Mouse (Mus musculus): ENCODE measurements around the gene Kat14. TPM values are rescaled to one million over a fixed set of nuclear protein-coding genes. Genes with fewer than 3 reads are reported as not detected.
A peak's percentile ranks its signal among the peaks of the same experiment; 100 is the strongest.

Kat14 gene
- polyA plus RNA-seq, 1 experiment: 19.2 TPM

DNA sequence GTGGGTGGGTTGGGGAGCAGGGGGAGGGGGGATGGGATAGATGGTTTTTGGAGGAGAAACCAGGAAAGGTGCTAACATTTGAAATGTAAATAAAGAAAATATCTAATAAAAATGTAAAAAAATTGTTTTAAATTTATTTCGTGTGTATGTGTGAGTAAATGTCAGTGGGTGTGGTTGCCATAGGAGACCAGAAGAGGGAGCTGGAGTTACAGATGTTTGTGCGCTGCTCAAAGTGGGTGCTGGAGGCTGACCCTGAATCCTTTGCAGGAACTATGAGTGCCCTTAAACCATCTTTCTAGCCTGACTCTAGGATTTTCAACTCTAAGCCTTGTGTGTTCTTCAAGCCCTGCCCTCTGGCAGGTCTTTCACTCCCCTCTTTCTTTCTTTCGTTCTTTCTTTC is 20.3 kb upstream of the Kat14 start:
- no peaks in the 10 kb centered on the region for H3K36me3 ChIP-seq (ENCODE audit: control insufficient read depth, insufficient read depth)
- H3K27me3 ChIP-seq (ENCODE audit: control insufficient read depth, insufficient read depth, insufficient read length): peaks cover 21% of the 10 kb centered on the region
- no peak for TF ChIP-seq SRF (IDR thresholded peaks at IDR 0.05; ENCODE audit: control insufficient read depth, insufficient read length, low read depth)
- TF ChIP-seq USF1 (IDR thresholded peaks at IDR 0.05; ENCODE audit: low read depth): no peak
- no peak for TF ChIP-seq MAX (IDR thresholded peaks at IDR 0.05; ENCODE audit: low read depth)
- TF ChIP-seq POLR2A (IDR thresholded peaks at IDR 0.05; ENCODE audit: insufficient read length, low read depth): no peak
- no peak for TF ChIP-seq REST (IDR thresholded peaks at IDR 0.05; ENCODE audit: insufficient read depth, insufficient read length)
- TF ChIP-seq MYOG (IDR thresholded peaks at IDR 0.05; ENCODE audit: control insufficient read depth in 1 of 3, insufficient read depth in 1 of 3, insufficient read length in 2 of 3, low read depth in 2 of 3): no peak
- no peak for TF ChIP-seq POLR2AphosphoS2 (IDR thresholded peaks at IDR 0.05; ENCODE audit: insufficient read length, low read depth)
- no peak for TF ChIP-seq MYOD1 (IDR thresholded peaks at IDR 0.05; ENCODE audit: control insufficient read depth in 1 of 3, insufficient read length in 2 of 3, low read depth in 2 of 3)
- no peak for TF ChIP-seq E2F4 (IDR thresholded peaks at IDR 0.05; ENCODE audit: insufficient read depth)
- no peak for TF ChIP-seq TCF3 (IDR thresholded peaks at IDR 0.05; ENCODE audit: insufficient read length, low read depth)
- TF ChIP-seq TCF12 (IDR thresholded peaks at IDR 0.05; ENCODE audit: insufficient read depth, poor library complexity, severe bottlenecking): no peak
- no peak for TF ChIP-seq CEBPB (IDR thresholded peaks at IDR 0.05; ENCODE audit: insufficient read depth, poor library complexity, severe bottlenecking)
- H3K79me2 ChIP-seq (ENCODE audit: control insufficient read depth, insufficient read depth): no peaks in the 10 kb centered on the region
- H3K4me3 ChIP-seq: no peak overlapping the region
- H3ac ChIP-seq (ENCODE audit: control insufficient read depth, insufficient read length): no peak overlapping the region
- no peak overlapping the region for H3K4me2 ChIP-seq (ENCODE audit: low read depth)

DNA sequence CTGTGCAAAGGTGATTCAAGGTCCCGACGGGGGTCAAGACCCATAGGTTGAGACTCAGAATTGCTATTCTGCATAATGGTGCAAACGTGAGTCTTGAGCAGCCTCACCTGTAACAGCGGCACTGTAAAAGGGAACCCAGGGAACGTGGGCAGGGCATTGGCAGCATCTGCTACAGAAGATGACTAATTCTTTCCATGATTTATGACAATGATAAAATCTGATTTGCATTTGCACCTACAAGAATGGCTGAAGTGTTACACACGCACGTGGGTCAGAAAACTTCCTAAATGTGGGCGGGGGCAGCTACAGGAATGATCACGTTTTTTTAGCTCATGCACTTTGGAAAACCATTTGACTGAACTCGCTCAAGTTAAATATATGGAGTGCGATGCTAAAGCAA is 15.9 kb upstream of the Kat14 start:
- no peaks in the 10 kb centered on the region for H3K79me2 ChIP-seq (ENCODE audit: control insufficient read depth, insufficient read depth)
- no peak for TF ChIP-seq SRF (IDR thresholded peaks at IDR 0.05; ENCODE audit: control insufficient read depth, insufficient read length, low read depth)
- TF ChIP-seq TCF3 (IDR thresholded peaks at IDR 0.05; ENCODE audit: insufficient read length, low read depth): no peak
- TF ChIP-seq CEBPB (IDR thresholded peaks at IDR 0.05; ENCODE audit: insufficient read depth, poor library complexity, severe bottlenecking): no peak
- no peak for TF ChIP-seq MAX (IDR thresholded peaks at IDR 0.05; ENCODE audit: low read depth)
- TF ChIP-seq MYOG (IDR thresholded peaks at IDR 0.05; ENCODE audit: control insufficient read depth in 1 of 3, insufficient read depth in 1 of 3, insufficient read length in 2 of 3, low read depth in 2 of 3): no peak
- TF ChIP-seq TCF12 (IDR thresholded peaks at IDR 0.05; ENCODE audit: insufficient read depth, poor library complexity, severe bottlenecking): no peak
- TF ChIP-seq POLR2A (IDR thresholded peaks at IDR 0.05; ENCODE audit: insufficient read length, low read depth): no peak
- TF ChIP-seq POLR2AphosphoS2 (IDR thresholded peaks at IDR 0.05; ENCODE audit: insufficient read length, low read depth): no peak
- no peak for TF ChIP-seq E2F4 (IDR thresholded peaks at IDR 0.05; ENCODE audit: insufficient read depth)
- TF ChIP-seq REST (IDR thresholded peaks at IDR 0.05; ENCODE audit: insufficient read depth, insufficient read length): no peak
- TF ChIP-seq MYOD1 (IDR thresholded peaks at IDR 0.05; ENCODE audit: control insufficient read depth in 1 of 3, insufficient read length in 2 of 3, low read depth in 2 of 3): no peak
- no peak for TF ChIP-seq USF1 (IDR thresholded peaks at IDR 0.05; ENCODE audit: low read depth)
- H3K27me3 ChIP-seq (ENCODE audit: control insufficient read depth, insufficient read depth, insufficient read length): peaks cover 9% of the 10 kb centered on the region
- H3K4me3 ChIP-seq: no peak overlapping the region
- no peak overlapping the region for H3ac ChIP-seq (ENCODE audit: control insufficient read depth, insufficient read length)
- no peaks in the 10 kb centered on the region for H3K36me3 ChIP-seq (ENCODE audit: control insufficient read depth, insufficient read depth)
- H3K4me2 ChIP-seq (ENCODE audit: low read depth): no peak overlapping the region

DNA sequence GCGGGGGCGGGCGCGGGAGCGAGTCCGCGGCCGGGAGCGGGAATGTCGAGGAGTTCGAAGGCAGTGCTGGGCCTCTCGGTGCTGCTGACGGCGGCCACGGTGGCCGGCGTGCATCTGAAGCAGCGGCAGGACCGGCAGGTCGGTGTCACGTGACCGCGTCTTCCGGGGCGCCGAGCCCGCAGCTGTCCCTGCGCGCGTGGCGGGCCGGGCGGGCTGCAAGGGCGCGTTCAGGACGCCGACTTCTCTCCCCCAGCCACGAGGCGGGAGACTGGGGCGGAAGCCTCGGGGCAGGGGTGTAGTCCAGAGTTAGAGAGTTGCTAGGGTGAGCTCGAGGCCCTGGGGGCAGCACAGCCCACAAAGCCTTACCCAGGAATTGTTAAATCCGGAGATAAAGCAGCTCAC is 238 bp downstream of the Kat14 start:
- Histone ChIP-seq H3K79me2 (ENCODE audit: control insufficient read depth, insufficient read depth) (peaks cover 26% of the 10 kb centered on the region), H3K4me2 (ENCODE audit: low read depth) (peak overlapping the region; percentile 76), H3K27me3 (ENCODE audit: control insufficient read depth, insufficient read depth, insufficient read length) (no peaks in the 10 kb centered on the region), H3K36me3 (ENCODE audit: control insufficient read depth, insufficient read depth) (peaks cover 2% of the 10 kb centered on the region), H3ac (ENCODE audit: control insufficient read depth, insufficient read length) (peak overlapping the region; percentile 33), H3K4me3 (peak overlapping the region; percentile 83)
- TF ChIP-seq POLR2A (IDR thresholded peaks at IDR 0.05; ENCODE audit: insufficient read length, low read depth): peak; percentile 77
- TF ChIP-seq MYOG (IDR thresholded peaks at IDR 0.05; ENCODE audit: control insufficient read depth in 1 of 3, insufficient read depth in 1 of 3, insufficient read length in 2 of 3, low read depth in 2 of 3): peak; percentile 43 to 95 (median 91)
- TF ChIP-seq SRF (IDR thresholded peaks at IDR 0.05; ENCODE audit: control insufficient read depth, insufficient read length, low read depth): no peak
- TF ChIP-seq TCF3 (IDR thresholded peaks at IDR 0.05; ENCODE audit: insufficient read length, low read depth): peak; percentile 50
- no peak for TF ChIP-seq E2F4 (IDR thresholded peaks at IDR 0.05; ENCODE audit: insufficient read depth)
- TF ChIP-seq USF1 (IDR thresholded peaks at IDR 0.05; ENCODE audit: low read depth): peak; percentile 66
- peak in 2 of 3 experiments; percentile 93 to 94 for TF ChIP-seq MYOD1 (IDR thresholded peaks at IDR 0.05; ENCODE audit: control insufficient read depth in 1 of 3, insufficient read length in 2 of 3, low read depth in 2 of 3)
- no peak for TF ChIP-seq TCF12 (IDR thresholded peaks at IDR 0.05; ENCODE audit: insufficient read depth, poor library complexity, severe bottlenecking)
- TF ChIP-seq POLR2AphosphoS2 (IDR thresholded peaks at IDR 0.05; ENCODE audit: insufficient read length, low read depth): peak; percentile 63
- no peak for TF ChIP-seq MAX (IDR thresholded peaks at IDR 0.05; ENCODE audit: low read depth)
- TF ChIP-seq CEBPB (IDR thresholded peaks at IDR 0.05; ENCODE audit: insufficient read depth, poor library complexity, severe bottlenecking): no peak
- no peak for TF ChIP-seq REST (IDR thresholded peaks at IDR 0.05; ENCODE audit: insufficient read depth, insufficient read length)

DNA sequence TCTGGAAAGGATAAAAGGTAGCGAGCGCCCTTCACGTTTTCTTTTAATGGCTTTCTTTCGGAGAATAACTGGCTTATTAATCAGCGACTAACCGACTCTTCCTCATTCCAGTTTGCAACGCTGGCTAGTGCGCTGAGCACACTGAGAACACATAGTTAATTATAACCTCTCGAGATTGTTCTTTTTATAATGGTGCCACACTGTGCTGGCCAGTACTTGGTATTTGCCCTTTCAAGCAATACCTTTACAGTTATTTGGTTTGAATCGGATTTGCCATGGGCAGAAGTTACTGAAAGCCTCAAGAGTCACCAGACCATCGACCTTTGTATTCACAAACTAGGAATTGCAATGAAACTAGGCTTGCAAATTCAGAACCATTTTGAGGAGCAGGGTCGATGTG is 728 bp downstream of the Kat14 start:
- Histone ChIP-seq H3K27me3 (ENCODE audit: control insufficient read depth, insufficient read depth, insufficient read length) (no peaks in the 10 kb centered on the region), H3K79me2 (ENCODE audit: control insufficient read depth, insufficient read depth) (peaks cover 26% of the 10 kb centered on the region), H3ac (ENCODE audit: control insufficient read depth, insufficient read length) (peak overlapping the region; percentile 33), H3K36me3 (ENCODE audit: control insufficient read depth, insufficient read depth) (peaks cover 6% of the 10 kb centered on the region), H3K4me3 (peak overlapping the region; percentile 83), H3K4me2 (ENCODE audit: low read depth) (peak overlapping the region; percentile 76)
- TF ChIP-seq POLR2AphosphoS2 (IDR thresholded peaks at IDR 0.05; ENCODE audit: insufficient read length, low read depth): no peak
- TF ChIP-seq TCF3 (IDR thresholded peaks at IDR 0.05; ENCODE audit: insufficient read length, low read depth): no peak
- no peak for TF ChIP-seq POLR2A (IDR thresholded peaks at IDR 0.05; ENCODE audit: insufficient read length, low read depth)
- TF ChIP-seq USF1 (IDR thresholded peaks at IDR 0.05; ENCODE audit: low read depth): no peak
- TF ChIP-seq CEBPB (IDR thresholded peaks at IDR 0.05; ENCODE audit: insufficient read depth, poor library complexity, severe bottlenecking): no peak
- TF ChIP-seq TCF12 (IDR thresholded peaks at IDR 0.05; ENCODE audit: insufficient read depth, poor library complexity, severe bottlenecking): no peak
- TF ChIP-seq MYOG (IDR thresholded peaks at IDR 0.05; ENCODE audit: control insufficient read depth in 1 of 3, insufficient read depth in 1 of 3, insufficient read length in 2 of 3, low read depth in 2 of 3): no peak
- no peak for TF ChIP-seq E2F4 (IDR thresholded peaks at IDR 0.05; ENCODE audit: insufficient read depth)
- no peak for TF ChIP-seq SRF (IDR thresholded peaks at IDR 0.05; ENCODE audit: control insufficient read depth, insufficient read length, low read depth)
- no peak for TF ChIP-seq MYOD1 (IDR thresholded peaks at IDR 0.05; ENCODE audit: control insufficient read depth in 1 of 3, insufficient read length in 2 of 3, low read depth in 2 of 3)
- no peak for TF ChIP-seq MAX (IDR thresholded peaks at IDR 0.05; ENCODE audit: low read depth)
- no peak for TF ChIP-seq REST (IDR thresholded peaks at IDR 0.05; ENCODE audit: insufficient read depth, insufficient read length)

Data from myocyte (in vitro differentiated cells).